Mouse (Mus musculus): ENCODE results near the gene Ppp1r13l.

DNA sequence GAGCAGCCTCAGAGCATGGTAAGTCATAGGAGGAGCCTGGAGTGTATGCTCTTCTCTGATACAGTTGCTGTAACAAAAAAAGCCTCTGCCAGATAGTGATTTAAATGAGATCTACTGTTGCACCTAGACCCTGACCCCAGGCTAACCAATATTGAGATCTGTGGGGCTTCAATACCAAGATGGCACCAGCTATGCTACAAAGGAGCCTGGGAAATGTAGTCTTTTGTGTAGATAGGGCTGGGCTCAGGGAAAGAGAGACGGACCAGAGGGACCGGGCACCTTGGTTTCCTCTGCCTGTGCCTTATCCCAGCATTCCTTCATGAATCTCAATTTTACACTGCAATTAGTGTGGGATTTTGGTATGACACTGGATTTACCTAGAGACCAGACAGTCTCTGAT, 13.8 kb downstream of the Ppp1r13l start:
- no peak for TF ChIP-seq CTCF (IDR thresholded peaks at IDR 0.05; ENCODE audit: borderline replicate concordance, extremely low read depth, insufficient read depth, insufficient read length)
- no peak for TF ChIP-seq POLR2A (IDR thresholded peaks at IDR 0.05; ENCODE audit: borderline replicate concordance, extremely low read depth, insufficient read depth, insufficient read length, poor library complexity, severe bottlenecking)

Data from brain, embryonic 14.5 days (tissue).